Mouse (Mus musculus): ENCODE data around the gene Shq1. TPM values are rescaled to one million over a fixed set of nuclear protein-coding genes. Genes with fewer than 3 reads are reported as not detected.

Gene Shq1
- polyA plus RNA-seq, 1 experiment from 2014 or later: 16.0 TPM

- H3K4me2 ChIP-seq: no peak overlapping the region
- 72% methylated on average over 6 of the region's 6 CpGs for WGBS
- no peak overlapping the region for H3K9ac ChIP-seq
- H3K4me3 ChIP-seq: no peak overlapping the region
- no peaks in the 10 kb centered on the region for H3K27me3 ChIP-seq
- ATAC-seq: no peak
- H3K4me1 ChIP-seq: no peaks in the 10 kb centered on the region
- no peaks in the 10 kb centered on the region for H3K9me3 ChIP-seq (replicated peaks)
- peaks cover 27% of the 10 kb centered on the region for H3K36me3 ChIP-seq (ENCODE audit: poor library complexity, severe bottlenecking)
- H3K27ac ChIP-seq: no peak overlapping the region
Measured at GRCm38 (mm10) chr6:100662224-100662623, 8.7 kb downstream of the Shq1 start.

- peaks cover 27% of the 10 kb centered on the region for H3K36me3 ChIP-seq (ENCODE audit: poor library complexity, severe bottlenecking)
- H3K9me3 ChIP-seq (replicated peaks): no peaks in the 10 kb centered on the region
- no peak overlapping the region for H3K4me2 ChIP-seq
- no peaks in the 10 kb centered on the region for H3K4me1 ChIP-seq
- 66% methylated on average over 5 of the region's 5 CpGs for WGBS
- peak; percentile 77; the same call in 1 of the 2 replicates for ATAC-seq
- H3K27me3 ChIP-seq: no peaks in the 10 kb centered on the region
- no peak overlapping the region for H3K27ac ChIP-seq
- no peak overlapping the region for H3K9ac ChIP-seq
- no peak overlapping the region for H3K4me3 ChIP-seq
Measured at GRCm38 (mm10) chr6:100660395-100660794, 10.6 kb downstream of the Shq1 start.

- H3K27ac ChIP-seq: no peak overlapping the region
- WGBS: 47% methylated on average over 3 of the region's 3 CpGs
- H3K4me1 ChIP-seq: peaks cover 8% of the 10 kb centered on the region; the same call in 1 of the 2 replicates
- no peak overlapping the region for H3K9ac ChIP-seq
- no peak for ATAC-seq
- H3K4me3 ChIP-seq: no peak overlapping the region
- H3K27me3 ChIP-seq: no peaks in the 10 kb centered on the region
- no peak overlapping the region for H3K4me2 ChIP-seq
- 0 out of 2 replicates have a peak, but pooled peaks cover 5% of the 10 kb centered on the region for H3K36me3 ChIP-seq (ENCODE audit: poor library complexity, severe bottlenecking)
- H3K9me3 ChIP-seq (replicated peaks): no peaks in the 10 kb centered on the region
Measured at GRCm38 (mm10) chr6:100652535-100652934, 18.4 kb downstream of the Shq1 start.

GRCm38 (mm10) chr6:100647196-100647595 is 23.8 kb downstream of the Shq1 start:
- no peaks in the 10 kb centered on the region for H3K9me3 ChIP-seq (replicated peaks)
- H3K27ac ChIP-seq: no peak overlapping the region
- no peak overlapping the region for H3K9ac ChIP-seq
- peaks cover 7% of the 10 kb centered on the region for H3K4me1 ChIP-seq
- H3K27me3 ChIP-seq: no peaks in the 10 kb centered on the region
- H3K36me3 ChIP-seq (ENCODE audit: poor library complexity, severe bottlenecking): 0 out of 2 replicates have a peak, but pooled peaks cover 6% of the 10 kb centered on the region
- WGBS: 81% methylated on average over 5 of the region's 5 CpGs
- no peak overlapping the region for H3K4me2 ChIP-seq
- no peak overlapping the region for H3K4me3 ChIP-seq
- no peak for ATAC-seq

GRCm38 (mm10) chr6:100645469-100646201 is 25.3 kb downstream of the Shq1 start:
- Histone ChIP-seq H3K4me3 (no peak overlapping the region), H3K4me2 (no peak overlapping the region), H3K27me3 (no peaks in the 10 kb centered on the region), H3K9ac (no peak overlapping the region), H3K36me3 (ENCODE audit: poor library complexity, severe bottlenecking) (0 out of 2 replicates have a peak, but pooled peaks cover 6% of the 10 kb centered on the region), H3K27ac (no peak overlapping the region; the same call in 1 of the 2 replicates), H3K9me3 (replicated peaks) (no peaks in the 10 kb centered on the region), H3K4me1 (peaks cover 5% of the 10 kb centered on the region)
- ATAC-seq: peak; percentile 85
- 69% methylated on average over 11 of the region's 11 CpGs for WGBS

- H3K36me3 ChIP-seq (ENCODE audit: poor library complexity, severe bottlenecking): 0 out of 2 replicates have a peak, but pooled peaks cover 6% of the 10 kb centered on the region
- no peak overlapping the region for H3K4me2 ChIP-seq
- H3K27me3 ChIP-seq: no peaks in the 10 kb centered on the region
- no peak overlapping the region for H3K4me3 ChIP-seq
- peaks cover 5% of the 10 kb centered on the region for H3K4me1 ChIP-seq
- no peak overlapping the region for H3K9ac ChIP-seq
- no peaks in the 10 kb centered on the region for H3K9me3 ChIP-seq (replicated peaks)
- WGBS: 78% methylated on average over 15 of the region's 15 CpGs
- ATAC-seq: no peak
- H3K27ac ChIP-seq: no peak overlapping the region
Measured at GRCm38 (mm10) chr6:100644631-100645030, 26.3 kb downstream of the Shq1 start.

- no peak for ATAC-seq
- Histone ChIP-seq H3K4me3 (no peak overlapping the region), H3K9ac (no peak overlapping the region), H3K4me2 (no peak overlapping the region), H3K27me3 (no peaks in the 10 kb centered on the region), H3K9me3 (replicated peaks) (no peaks in the 10 kb centered on the region), H3K36me3 (ENCODE audit: poor library complexity, severe bottlenecking) (0 out of 2 replicates have a peak, but pooled peaks cover 6% of the 10 kb centered on the region), H3K27ac (no peak overlapping the region), H3K4me1 (peaks cover 5% of the 10 kb centered on the region)
- WGBS: 69% methylated on average over 2 of the region's 2 CpGs
Measured at GRCm38 (mm10) chr6:100642786-100643185, 28.2 kb downstream of the Shq1 start.

GRCm38 (mm10) chr6:100640591-100640990 is 30.4 kb downstream of the Shq1 start:
- Histone ChIP-seq H3K36me3 (ENCODE audit: poor library complexity, severe bottlenecking) (no peaks in the 10 kb centered on the region), H3K9ac (no peak overlapping the region), H3K27ac (no peak overlapping the region), H3K4me2 (no peak overlapping the region), H3K4me1 (peaks cover 3% of the 10 kb centered on the region), H3K9me3 (replicated peaks) (no peaks in the 10 kb centered on the region), H3K4me3 (no peak overlapping the region), H3K27me3 (no peaks in the 10 kb centered on the region)
- 100% methylated on average over 1 of the region's 1 CpGs for WGBS
- no peak for ATAC-seq

- Histone ChIP-seq H3K36me3 (ENCODE audit: poor library complexity, severe bottlenecking) (peaks cover 10% of the 10 kb centered on the region; the same call in 1 of the 2 replicates), H3K9ac (no peak overlapping the region), H3K27me3 (no peaks in the 10 kb centered on the region), H3K27ac (no peak overlapping the region), H3K4me1 (no peaks in the 10 kb centered on the region), H3K4me2 (no peak overlapping the region), H3K9me3 (replicated peaks) (no peaks in the 10 kb centered on the region), H3K4me3 (no peak overlapping the region)
- WGBS: 85% methylated on average over 6 of the region's 6 CpGs
- ATAC-seq: no peak
Measured at GRCm38 (mm10) chr6:100629086-100629485, 41.9 kb downstream of the Shq1 start.

- no peaks in the 10 kb centered on the region for H3K9me3 ChIP-seq (replicated peaks)
- WGBS: 72% methylated on average over 3 of the region's 3 CpGs
- no peaks in the 10 kb centered on the region for H3K27me3 ChIP-seq
- peaks cover 10% of the 10 kb centered on the region; the same call in 1 of the 2 replicates for H3K36me3 ChIP-seq (ENCODE audit: poor library complexity, severe bottlenecking)
- H3K4me2 ChIP-seq: no peak overlapping the region
- no peak for ATAC-seq
- H3K4me1 ChIP-seq: no peaks in the 10 kb centered on the region
- no peak overlapping the region for H3K4me3 ChIP-seq
- no peak overlapping the region for H3K9ac ChIP-seq
- no peak overlapping the region for H3K27ac ChIP-seq
Measured at GRCm38 (mm10) chr6:100628223-100628622, 42.7 kb downstream of the Shq1 start.

- no peak overlapping the region for H3K27ac ChIP-seq
- no peaks in the 10 kb centered on the region for H3K9me3 ChIP-seq (replicated peaks)
- H3K27me3 ChIP-seq: no peaks in the 10 kb centered on the region
- H3K9ac ChIP-seq: no peak overlapping the region
- no peak for ATAC-seq
- H3K4me3 ChIP-seq: no peak overlapping the region
- no peak overlapping the region for H3K4me2 ChIP-seq
- WGBS: 97% methylated on average over 2 of the region's 2 CpGs
- peaks cover 5% of the 10 kb centered on the region; the same call in 1 of the 2 replicates for H3K36me3 ChIP-seq (ENCODE audit: poor library complexity, severe bottlenecking)
- no peaks in the 10 kb centered on the region for H3K4me1 ChIP-seq
Measured at GRCm38 (mm10) chr6:100623922-100624321, 47.0 kb downstream of the Shq1 start.

- Histone ChIP-seq H3K4me3 (no peak overlapping the region), H3K9ac (no peak overlapping the region), H3K4me2 (no peak overlapping the region), H3K36me3 (ENCODE audit: poor library complexity, severe bottlenecking) (peaks cover 5% of the 10 kb centered on the region; the same call in 1 of the 2 replicates), H3K27me3 (no peaks in the 10 kb centered on the region), H3K9me3 (replicated peaks) (no peaks in the 10 kb centered on the region), H3K4me1 (no peaks in the 10 kb centered on the region), H3K27ac (no peak overlapping the region)
- WGBS: 91% methylated on average over 2 of the region's 2 CpGs
- no peak for ATAC-seq
Measured at GRCm38 (mm10) chr6:100622861-100623507, 48.0 kb downstream of the Shq1 start.

Measured in forebrain, embryonic 13.5 days (tissue).